Mouse (Mus musculus) MEL (cell line): ENCODE measurements at regions not wholly inside any gene's neighbourhood (a gene's known extent, or its start where the extent isn't known, plus 50 kb on each side); places are given as distances from the start of the nearest gene placed in this dataset.

Experiments used
- DNase-seq: peaks from one replicate; pipeline ENCODE4 v3.0.0; 2011; ENCODE audit warnings: low read depth, low spot score
- H3K27ac ChIP-seq: 2 replicates; pipeline ENCODE4 v1.5.1; 2012; ENCODE audit warnings: low read depth, mild to moderate bottlenecking, control low read depth, low read length, moderate library complexity; ENCODE audit not compliant: control insufficient read depth
- H3K27me3 ChIP-seq, 2 experiments: fragments of 150-350 bp in 1 of 2; sonication (generic) in 1 of 2; 2 replicates each; pipeline ENCODE4 v1.6.1; 2012; ENCODE audit warnings: low read length in 2 of 2, mild to moderate bottlenecking in 2 of 2, improper control_type of control experiment in 1 of 2, moderate library complexity in 1 of 2; ENCODE audit not compliant: insufficient read depth in 2 of 2, control insufficient read depth in 1 of 2
- H3K36me3 ChIP-seq, 2 experiments: 2 replicates each; pipeline ENCODE4 v1.6.1; 2012 to 2014; ENCODE audit warnings: low read length in 2 of 2, improper control_type of control experiment in 1 of 2, inconsistent platforms in 1 of 2, mild to moderate bottlenecking in 1 of 2; ENCODE audit not compliant: insufficient read depth in 2 of 2, control insufficient read depth in 1 of 2
- H3K4me1 ChIP-seq, 2 experiments: fragments of 150-350 bp in 1 of 2; sonication (generic) in 1 of 2; 2 replicates each; pipeline ENCODE4 v1.6.1; 2012; ENCODE audit warnings: low read length in 2 of 2, improper control_type of control experiment in 1 of 2, mild to moderate bottlenecking in 1 of 2; ENCODE audit not compliant: insufficient read depth in 2 of 2, control insufficient read depth in 1 of 2
- H3K4me3 ChIP-seq, 2 experiments: fragments of 150-350 bp in 1 of 2; sonication (generic) in 1 of 2; 2 replicates each; pipeline ENCODE4 v1.5.1; 2012; ENCODE audit warnings: low read depth in 2 of 2, low read length in 2 of 2, mild to moderate bottlenecking in 2 of 2, moderate library complexity in 2 of 2, control low read depth in 1 of 2, improper control_type of control experiment in 1 of 2; ENCODE audit not compliant: control insufficient read depth in 1 of 2, insufficient read depth in 1 of 2
- H3K79me2 ChIP-seq: 2 replicates; pipeline ENCODE4 v1.6.1; 2012; ENCODE audit warnings: mild to moderate bottlenecking, low read length, moderate library complexity; ENCODE audit not compliant: control insufficient read depth, poor library complexity, insufficient read depth
- H3K9ac ChIP-seq: 2 replicates; pipeline ENCODE4 v1.6.1; 2012; ENCODE audit warnings: low read depth, mild to moderate bottlenecking, control low read depth, low read length, moderate library complexity; ENCODE audit not compliant: control insufficient read depth, poor library complexity, severe bottlenecking
- H3K9me3 ChIP-seq: fragments of 150-350 bp; sonication (generic); replicated peaks from 2 replicates; pipeline ENCODE4 v1.6.1; 2012; ENCODE audit warnings: mild to moderate bottlenecking, low read length, improper control_type of control experiment, moderate library complexity; ENCODE audit not compliant: insufficient read depth
- BHLHE40 ChIP-seq: IDR thresholded peaks from 2 replicates; pipeline ENCODE4 v1.6.1; 2012; ENCODE audit warnings: low read depth, mild to moderate bottlenecking, inconsistent platforms, low read length, improper control_type of control experiment, borderline replicate concordance
- CHD1 ChIP-seq: IDR thresholded peaks from 2 replicates; pipeline ENCODE4 v1.6.1; 2012; ENCODE audit warnings: low read depth, mild to moderate bottlenecking, inconsistent platforms, low read length, improper control_type of control experiment
- CHD2 ChIP-seq: IDR thresholded peaks from 2 replicates; pipeline ENCODE4 v1.6.1; 2011; ENCODE audit warnings: low read length, improper control_type of control experiment
- ELF1 ChIP-seq: IDR thresholded peaks from 2 replicates; pipeline ENCODE4 v1.6.1; 2014; ENCODE audit warnings: low read depth, mild to moderate bottlenecking, inconsistent platforms, low read length, improper control_type of control experiment, moderate library complexity
- ETS1 ChIP-seq: IDR thresholded peaks from 2 replicates; pipeline ENCODE4 v1.6.1; 2012; ENCODE audit warnings: low read depth, mild to moderate bottlenecking, inconsistent platforms, low read length, improper control_type of control experiment, moderate library complexity
- HCFC1 ChIP-seq: IDR thresholded peaks from 2 replicates; pipeline ENCODE4 v1.6.1; 2012; ENCODE audit warnings: low read depth, mild to moderate bottlenecking, inconsistent platforms, low read length, improper control_type of control experiment, moderate library complexity
- JUND ChIP-seq: IDR thresholded peaks from 2 replicates; pipeline ENCODE4 v1.6.1; 2011; ENCODE audit warnings: low read depth, mild to moderate bottlenecking, improper control_type of control experiment, low read length
- KAT2A ChIP-seq: conservative IDR thresholded peaks from 2 replicates; pipeline ENCODE4 v1.6.1; 2012; ENCODE audit warnings: low read depth, low read length, improper control_type of control experiment, inconsistent platforms
- MAFK ChIP-seq: IDR thresholded peaks from 2 replicates; pipeline ENCODE4 v1.6.1; 2011; ENCODE audit warnings: low read depth, mild to moderate bottlenecking, low read length, improper control_type of control experiment, borderline replicate concordance
- MAX ChIP-seq: IDR thresholded peaks from 2 replicates; pipeline ENCODE4 v1.6.1; 2011; ENCODE audit warnings: low read length, improper control_type of control experiment
- MAZ ChIP-seq: IDR thresholded peaks from 2 replicates; pipeline ENCODE4 v1.6.1; 2012; ENCODE audit warnings: low read depth, mild to moderate bottlenecking, inconsistent platforms, low read length, improper control_type of control experiment
- MXI1 ChIP-seq: IDR thresholded peaks from 2 replicates; pipeline ENCODE4 v1.6.1; 2011; ENCODE audit warnings: mild to moderate bottlenecking, low read depth, low read length, improper control_type of control experiment
- MYB ChIP-seq: IDR thresholded peaks from 2 replicates; pipeline ENCODE4 v1.6.1; 2011; ENCODE audit warnings: mild to moderate bottlenecking, low read depth, low read length, improper control_type of control experiment
- MYC ChIP-seq: IDR thresholded peaks from 2 replicates; pipeline ENCODE4 v1.6.1; 2011; ENCODE audit warnings: low read depth, mild to moderate bottlenecking, low read length, improper control_type of control experiment, moderate library complexity
- POLR2A ChIP-seq, 2 experiments: IDR thresholded peaks; 2 replicates each; pipeline ENCODE4 v1.6.1; 2011 to 2012; ENCODE audit warnings: low read length in 2 of 2, mild to moderate bottlenecking in 2 of 2, control low read depth in 1 of 2, improper control_type of control experiment in 1 of 2, low read depth in 1 of 2, moderate library complexity in 1 of 2; ENCODE audit not compliant: control insufficient read depth in 1 of 2, insufficient read depth in 1 of 2, poor library complexity in 1 of 2
- POLR2AphosphoS5 ChIP-seq: IDR thresholded peaks from 2 replicates; pipeline ENCODE4 v1.6.1; 2012; ENCODE audit warnings: low read depth, borderline replicate concordance, mild to moderate bottlenecking, inconsistent platforms, low read length, moderate library complexity, mixed read lengths
- RAD21 ChIP-seq: IDR thresholded peaks from 2 replicates; pipeline ENCODE4 v1.6.1; 2011; ENCODE audit warnings: mild to moderate bottlenecking, low read depth, low read length, improper control_type of control experiment
- RCOR1 ChIP-seq: IDR thresholded peaks from 2 replicates; pipeline ENCODE4 v1.6.1; 2012; ENCODE audit warnings: low read depth, mild to moderate bottlenecking, inconsistent platforms, low read length, improper control_type of control experiment
- SMC3 ChIP-seq: IDR thresholded peaks from 2 replicates; pipeline ENCODE4 v1.6.1; 2011; ENCODE audit warnings: low read depth, low read length, improper control_type of control experiment
- TAL1 ChIP-seq: IDR thresholded peaks from 2 replicates; pipeline ENCODE4 v1.6.1; 2012; ENCODE audit warnings: mild to moderate bottlenecking, inconsistent platforms, low read length, moderate library complexity, mixed read lengths
- TBP ChIP-seq: IDR thresholded peaks from 2 replicates; pipeline ENCODE4 v1.8.0; 2011; ENCODE audit warnings: low read depth, low read length, improper control_type of control experiment
- USF1 ChIP-seq: IDR thresholded peaks from 2 replicates; pipeline ENCODE4 v1.6.1; 2014; ENCODE audit warnings: low read depth, mild to moderate bottlenecking, inconsistent platforms, low read length, improper control_type of control experiment, moderate library complexity
- ZC3H11A ChIP-seq: IDR thresholded peaks from 2 replicates; pipeline ENCODE4 v1.6.1; 2012; ENCODE audit warnings: low read depth, mild to moderate bottlenecking, inconsistent platforms, low read length, improper control_type of control experiment
- ZKSCAN1 ChIP-seq: IDR thresholded peaks from 2 replicates; pipeline ENCODE4 v1.6.1; 2012; ENCODE audit warnings: low read depth, mild to moderate bottlenecking, inconsistent platforms, low read length, improper control_type of control experiment, moderate library complexity

GRCm38 (mm10) chr7:138734254-138734653 is 111.6 kb upstream of the Ppp2r2d start:
- H3K79me2 ChIP-seq, result no peaks in the 10 kb centered on the region
- no peak overlapping the region for H3K9ac ChIP-seq
- no peaks in the 10 kb centered on the region for H3K9me3 ChIP-seq
- H3K4me1 ChIP-seq, result no peaks in the 10 kb centered on the region
- no peak for DNase-seq
- no peak overlapping the region for H3K4me3 ChIP-seq
- H3K27ac ChIP-seq, result no peak overlapping the region
- TF ChIP-seq MYC (no peak), MAFK (no peak), ZC3H11A (no peak), POLR2AphosphoS5 (no peak), RAD21 (no peak; the same call in 1 of the 2 replicates), MYB (no peak), MAZ (no peak), SMC3 (no peak), ELF1 (no peak), MXI1 (no peak), POLR2A (IDR thresholded peaks at IDR 0.05; ENCODE audit: control insufficient read depth in 1 of 2, insufficient read depth in 1 of 2, low read depth in 1 of 2, low read length in 2 of 2, poor library complexity in 1 of 2) (no peak), CHD1 (no peak), ZKSCAN1 (no peak), HCFC1 (no peak), MAX (no peak)
- no peaks in the 10 kb centered on the region for H3K36me3 ChIP-seq
- H3K27me3 ChIP-seq, result no peaks in the 10 kb centered on the region

- H3K4me1 ChIP-seq, result no peaks in the 10 kb centered on the region
- TF ChIP-seq KAT2A (no peak), TAL1 (no peak), SMC3 (no peak), MYB (no peak), ZC3H11A (no peak), HCFC1 (no peak), BHLHE40 (no peak), TBP (no peak), CHD1 (no peak), JUND (no peak), USF1 (no peak), ETS1 (no peak), CHD2 (no peak), MAFK (no peak), POLR2AphosphoS5 (no peak), MYC (no peak), POLR2A (IDR thresholded peaks at IDR 0.05; ENCODE audit: control insufficient read depth in 1 of 2, insufficient read depth in 1 of 2, low read depth in 1 of 2, low read length in 2 of 2, poor library complexity in 1 of 2) (no peak), RCOR1 (no peak)
- H3K9me3 ChIP-seq, result no peaks in the 10 kb centered on the region
- no peak overlapping the region for H3K9ac ChIP-seq
- H3K4me3 ChIP-seq, result no peak overlapping the region
- no peaks in the 10 kb centered on the region for H3K36me3 ChIP-seq
- no peak overlapping the region for H3K27ac ChIP-seq
- no peaks in the 10 kb centered on the region for H3K79me2 ChIP-seq
- no peaks in the 10 kb centered on the region for H3K27me3 ChIP-seq
- no peak for DNase-seq
Measured at GRCm38 (mm10) chr7:138724829-138725228, 121.0 kb upstream of the Ppp2r2d start.
